Mouse (Mus musculus): ENCODE data around the gene Nt5dc2.

DNA sequence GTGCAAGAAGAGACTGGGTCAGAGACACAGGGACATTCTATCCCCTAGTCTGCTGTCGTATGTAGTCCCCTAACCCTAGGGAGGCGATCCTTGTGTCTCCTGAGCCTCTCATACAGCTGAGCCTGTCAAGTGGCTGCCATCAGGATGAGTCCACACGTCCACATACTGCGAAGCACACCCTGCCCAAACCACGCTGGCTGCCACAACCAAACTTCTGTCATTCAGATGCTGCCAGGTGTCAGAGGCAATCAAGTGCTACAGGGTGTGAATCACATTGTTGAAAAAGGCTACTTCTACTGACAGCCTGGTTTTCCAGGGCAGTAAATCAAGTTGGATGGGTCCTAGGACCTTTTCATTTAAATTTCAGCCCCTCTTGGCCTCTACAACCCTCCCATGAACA, 46.9 kb downstream of the Nt5dc2 start:
- TF ChIP-seq CTCF (IDR thresholded peaks at IDR 0.05; ENCODE audit: control insufficient read depth, insufficient read depth, low read length) (no peak), POLR2A (IDR thresholded peaks at IDR 0.05; ENCODE audit: borderline replicate concordance, control insufficient read depth, low read depth, low read length) (no peak)
